Mouse (Mus musculus) kidney, adult 2 months (tissue): ENCODE data around the gene Cd248. TPM values are rescaled to one million over a fixed set of nuclear protein-coding genes. Genes with fewer than 3 reads are reported as not detected.
A peak's percentile ranks its signal among the peaks of the same experiment; 100 is the strongest.

Source experiments
- DNase-seq: peaks from one replicate; pipeline ENCODE4 v3.0.0; 2021
- H3K27ac ChIP-seq: fragments of 200-500 bp; 2 replicates; pipeline ENCODE4 v1.5.1; 2012; ENCODE audit warnings: low read depth, low read length, control low read depth, inconsistent platforms; ENCODE audit not compliant: insufficient read depth
- H3K27me3 ChIP-seq: fragments of 200-500 bp; replicated peaks from 2 replicates; pipeline ENCODE4 v1.6.1; 2012; ENCODE audit warnings: mild to moderate bottlenecking, moderate library complexity, low read length, inconsistent platforms; ENCODE audit not compliant: control insufficient read depth, insufficient read depth
- H3K36me3 ChIP-seq: fragments of 200-500 bp; 2 replicates; pipeline ENCODE4 v1.6.1; 2012; ENCODE audit warnings: mild to moderate bottlenecking, moderate library complexity, low read length, inconsistent platforms; ENCODE audit not compliant: control insufficient read depth, insufficient read depth
- H3K4me1 ChIP-seq: fragments of 200-500 bp; 2 replicates; pipeline ENCODE4 v1.6.1; 2011; ENCODE audit warnings: low read length; ENCODE audit not compliant: control insufficient read depth, insufficient read depth
- H3K4me3 ChIP-seq: fragments of 200-500 bp; 2 replicates; pipeline ENCODE4 v1.5.1; 2011; ENCODE audit warnings: mild to moderate bottlenecking, low read depth, low read length, control low read depth; ENCODE audit not compliant: insufficient read depth
- CTCF ChIP-seq: fragments of 200-500 bp; conservative IDR thresholded peaks from 2 replicates; pipeline ENCODE4 v1.5.1; 2011; ENCODE audit warnings: low read depth, mild to moderate bottlenecking, control low read depth, low read length, moderate library complexity, mixed read lengths; ENCODE audit not compliant: insufficient read depth, insufficient read length
- POLR2A ChIP-seq: fragments of 200-500 bp; IDR thresholded peaks from one replicate; pipeline ENCODE4 v1.6.1; 2011; ENCODE audit warnings: low read depth, low read length, control low read depth
- WGBS: fragments of 180-500 bp; shearing (Covaris S2); methylation state at CpG from one replicate; pipeline ENCODE4 v1.1.7; 2018; 5-methylcytosine and 5-hydroxymethylcytosine counted together
- polyA plus RNA-seq: library from polyadenylated mRNA; depleted of rRNA; stranded (reverse); fragments of >200 nt; gene quantifications from 2 replicates; pipeline ENCODE4 v1.2.3, GENCODE M21; 2012

Cd248 gene
- polyA plus RNA-seq, 1 experiment, result 10.8 TPM

DNA sequence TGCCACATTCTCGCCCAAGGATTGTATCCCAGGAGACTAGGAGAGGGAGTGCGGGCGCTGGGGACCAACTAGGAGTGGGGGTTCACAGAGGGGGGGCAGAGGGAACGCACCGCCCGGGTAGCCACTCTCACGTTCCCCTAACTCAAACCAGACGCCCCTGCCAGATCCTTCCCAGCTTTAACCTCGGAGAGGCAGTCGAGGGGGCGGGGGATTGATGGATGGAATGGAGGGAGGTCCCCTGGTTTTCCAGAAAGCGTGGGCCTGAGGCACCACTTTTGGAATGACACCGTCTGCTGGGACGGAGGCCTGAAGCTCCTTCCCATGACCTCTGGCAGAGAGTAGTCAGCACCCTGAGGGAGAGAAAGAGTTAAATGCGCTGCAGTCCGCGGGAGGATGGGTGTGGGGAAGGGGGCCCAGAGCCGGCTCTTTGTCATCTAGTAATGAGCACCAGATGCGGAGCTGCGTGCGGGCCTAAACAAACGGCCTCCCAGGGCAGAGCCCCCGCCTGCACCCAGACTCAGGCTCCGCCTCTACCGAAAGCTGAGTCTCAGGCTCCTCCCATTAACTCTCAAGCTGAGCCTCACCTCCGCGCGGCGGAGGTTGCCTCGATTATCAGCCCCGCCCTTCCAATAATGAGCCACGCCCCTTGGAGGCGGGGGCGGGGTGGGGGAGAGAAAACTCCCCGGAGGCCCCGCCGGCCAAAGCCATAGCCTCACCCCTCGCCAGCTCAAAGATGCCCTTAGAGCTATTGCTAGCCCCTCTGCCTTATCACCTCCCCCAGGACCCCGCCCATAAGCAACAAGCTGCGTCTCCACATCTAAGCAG lies 3.9 kb downstream of the Cd248 start:
- Histone ChIP-seq H3K36me3 (no peaks in the 10 kb centered on the region), H3K27ac (peak overlapping the region; percentile 52; the same call in 1 of the 2 replicates), H3K4me3 (peak overlapping the region; percentile 54), H3K27me3 (no peaks in the 10 kb centered on the region), H3K4me1 (no peaks in the 10 kb centered on the region; the same call in 1 of the 2 replicates)
- peak; percentile 81 for DNase-seq
- no peak for TF ChIP-seq CTCF
- TF ChIP-seq POLR2A, result no peak
- WGBS, result 8% methylated on average over 40 of the region's 40 CpGs

DNA sequence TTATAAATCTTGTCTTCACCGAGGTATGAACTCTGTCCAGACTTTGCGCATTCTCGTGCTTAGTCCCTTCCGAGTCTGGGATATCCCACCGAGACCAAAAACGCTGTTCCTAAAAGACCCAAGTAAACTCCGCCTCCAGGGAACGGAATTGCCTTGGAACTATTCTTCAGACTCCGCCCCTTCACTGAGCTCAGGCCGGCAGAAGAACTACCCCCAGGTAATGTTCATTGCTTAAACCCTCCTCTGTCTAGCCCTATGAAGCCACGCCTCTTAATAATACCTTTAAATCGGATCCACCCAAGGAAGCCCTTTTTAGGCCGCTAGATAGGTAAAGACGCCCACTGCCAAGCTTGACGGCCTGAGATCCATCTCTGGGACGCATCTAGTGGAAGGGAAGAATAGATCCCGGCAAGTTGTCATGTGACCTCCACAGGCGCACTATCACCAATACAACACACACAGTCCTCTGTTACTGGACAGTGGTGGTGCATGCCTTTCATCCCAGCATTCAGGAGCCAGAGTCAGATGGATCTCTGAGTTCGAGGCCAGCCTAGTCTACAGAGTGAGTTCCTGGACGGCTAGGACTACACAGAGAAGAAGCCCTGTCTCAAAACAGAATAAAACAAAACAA lies 4.6 kb downstream of the Cd248 start:
- H3K27me3 ChIP-seq, result no peaks in the 10 kb centered on the region
- 4% methylated on average over 20 of the region's 20 CpGs for WGBS
- no peaks in the 10 kb centered on the region for H3K36me3 ChIP-seq
- TF ChIP-seq POLR2A, result no peak
- H3K4me3 ChIP-seq, result peak overlapping the region; percentile 54
- DNase-seq, result peak; percentile 43
- H3K27ac ChIP-seq, result peak overlapping the region; percentile 52; the same call in 1 of the 2 replicates
- no peaks in the 10 kb centered on the region for H3K4me1 ChIP-seq

- no peaks in the 10 kb centered on the region for H3K27me3 ChIP-seq
- 1% methylated on average over 15 of the region's 15 CpGs for whole genome bisulfite sequencing
- no peaks in the 10 kb centered on the region for H3K4me1 ChIP-seq
- H3K4me3 ChIP-seq, result peak overlapping the region; percentile 54
- TF ChIP-seq CTCF (peak; percentile 68), POLR2A (no peak)
- H3K36me3 ChIP-seq, result no peaks in the 10 kb centered on the region
- peak; percentile 61 for DNase-seq
- H3K27ac ChIP-seq, result no peak overlapping the region
Measured at GRCm38 (mm10) chr19:5073028-5073427, 5.2 kb downstream of the Cd248 start.

- Histone ChIP-seq H3K27me3 (no peaks in the 10 kb centered on the region), H3K4me3 (no peak overlapping the region), H3K27ac (no peak overlapping the region), H3K36me3 (no peaks in the 10 kb centered on the region), H3K4me1 (no peaks in the 10 kb centered on the region)
- DNase-seq, result no peak
- 38% methylated on average over 5 of the region's 5 CpGs for WGBS
- TF ChIP-seq POLR2A (no peak), CTCF (no peak)
Measured at GRCm38 (mm10) chr19:5073518-5073917, 5.6 kb downstream of the Cd248 start.

- no peaks in the 10 kb centered on the region for H3K36me3 ChIP-seq
- DNase-seq, result no peak
- no peak overlapping the region for H3K27ac ChIP-seq
- 98% methylated on average over 1 of the region's 1 CpGs for WGBS
- H3K4me3 ChIP-seq, result no peak overlapping the region
- no peaks in the 10 kb centered on the region for H3K27me3 ChIP-seq
- TF ChIP-seq CTCF, result no peak
- no peak for TF ChIP-seq POLR2A
- no peaks in the 10 kb centered on the region for H3K4me1 ChIP-seq
Measured at GRCm38 (mm10) chr19:5079279-5079678, 11.4 kb downstream of the Cd248 start.

DNA sequence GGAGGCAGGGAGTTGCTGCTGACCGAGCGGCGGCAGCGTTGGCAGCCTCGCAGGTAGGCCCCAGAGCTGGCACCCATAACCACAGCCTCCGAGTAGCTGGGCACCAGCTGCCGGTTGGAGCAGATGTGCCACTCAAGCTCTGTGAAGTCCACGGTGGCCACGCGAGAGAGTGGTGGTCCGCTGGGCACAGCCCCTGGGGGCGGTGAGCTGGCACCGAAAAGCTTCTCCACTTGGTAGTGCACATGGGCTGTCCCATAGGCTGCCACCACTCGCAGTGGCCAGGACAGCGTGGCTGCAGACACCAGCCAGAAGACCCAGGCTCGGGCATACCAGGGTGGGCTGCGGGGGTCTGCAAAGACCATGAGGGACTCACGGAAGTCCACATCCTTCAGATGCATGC lies 14.1 kb downstream of the Cd248 start:
- 54% methylated on average over 18 of the region's 18 CpGs for WGBS
- Histone ChIP-seq H3K36me3 (no peaks in the 10 kb centered on the region), H3K27me3 (no peaks in the 10 kb centered on the region), H3K4me1 (0 out of 2 replicates have a peak, but pooled peaks cover 3% of the 10 kb centered on the region), H3K4me3 (no peak overlapping the region), H3K27ac (no peak overlapping the region)
- TF ChIP-seq POLR2A (no peak), CTCF (no peak)
- DNase-seq, result no peak

DNA sequence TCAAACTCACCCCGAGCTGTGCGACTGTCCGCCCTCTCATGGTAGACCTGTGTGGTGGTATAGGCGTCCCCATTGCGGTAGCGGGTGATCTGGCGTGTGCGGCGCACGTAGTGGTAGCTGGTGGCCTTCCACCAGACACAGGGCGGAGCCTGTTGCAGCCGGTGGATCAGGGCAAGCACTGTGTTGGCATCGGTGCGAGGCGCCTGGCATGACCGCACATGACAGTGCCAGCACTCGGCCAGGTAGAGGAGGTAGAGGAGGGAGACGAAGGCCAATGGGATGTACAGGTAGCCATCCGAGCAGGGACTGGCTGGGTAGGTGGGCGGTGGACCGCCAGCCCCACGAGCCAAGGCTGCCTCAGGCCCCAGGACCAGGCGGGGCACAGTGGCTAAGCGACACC lies 14.7 kb downstream of the Cd248 start:
- H3K4me3 ChIP-seq, result no peak overlapping the region
- peaks cover 7% of the 10 kb centered on the region; the same call in 1 of the 2 replicates for H3K4me1 ChIP-seq
- no peaks in the 10 kb centered on the region for H3K36me3 ChIP-seq
- no peak for DNase-seq
- TF ChIP-seq CTCF (no peak), POLR2A (no peak)
- H3K27me3 ChIP-seq, result no peaks in the 10 kb centered on the region
- H3K27ac ChIP-seq, result no peak overlapping the region
- WGBS, result 67% methylated on average over 24 of the region's 24 CpGs
